In genomic region chr17:35873774-35874519, GRCm38 (mm10) we compare ENCODE assay signal across 8 mouse cellular contexts. TPM values are rescaled to one million over a fixed set of nuclear protein-coding genes. Genes with fewer than 3 reads are reported as not detected.
A peak's percentile ranks its signal among the peaks of the same experiment; 100 is the strongest.
DNase-seq lines count a peak whose midpoint lies in the region; ATAC-seq and TF ChIP-seq lines count a peak whose summit lies in the region.

No protein-coding gene starts in this region.

- no peaks in the 10 kb centered on the region for H3K27me3 ChIP-seq in forebrain, postnatal 0 days (ENCODE audit: insufficient read depth, low read length)
- H3K27me3 ChIP-seq in lung, postnatal 0 days (replicated peaks; ENCODE audit: insufficient read depth, low read length): no peaks in the 10 kb centered on the region

- intact Hi-C loops in heart, postnatal 36 days (cut with DNase I): loop anchor here (1.0 to 2.0 kb wide), 2 partner anchors 38 to 135 kb away; no protein-coding TSS in a partner anchor

- no peak overlapping the region for H3K9ac ChIP-seq in forebrain, postnatal 0 days
- H3K9ac ChIP-seq in lung, postnatal 0 days (replicated peaks; ENCODE audit: low read depth): no peak overlapping the region

- no peaks in the 10 kb centered on the region for H3K9me3 ChIP-seq in forebrain, postnatal 0 days (ENCODE audit: low read length)
- H3K9me3 ChIP-seq in lung, postnatal 0 days (ENCODE audit: low read length): no peaks in the 10 kb centered on the region

- 0 out of 2 replicates have a peak, but pooled peaks cover 12% of the 10 kb centered on the region for H3K36me3 ChIP-seq in forebrain, postnatal 0 days (ENCODE audit: insufficient read depth)
- H3K36me3 ChIP-seq in lung, postnatal 0 days (ENCODE audit: insufficient read depth, low read length): no peaks in the 10 kb centered on the region

- H3K4me3 ChIP-seq in forebrain, postnatal 0 days (ENCODE audit: low read depth, low read length): no peak overlapping the region
- no peak overlapping the region for H3K4me3 ChIP-seq in lung, postnatal 0 days (ENCODE audit: low read depth, low read length)

- TF ChIP-seq EP300 in lung, postnatal 0 days (IDR thresholded peaks at IDR 0.05): no peak

- peak; percentile 71 for ATAC-seq in forebrain, postnatal 0 days
- ATAC-seq in lung, postnatal 0 days: peak; percentile 26; the same call in 1 of the 2 replicates

- no peak overlapping the region for H3K27ac ChIP-seq in forebrain, postnatal 0 days (ENCODE audit: low read depth, low read length)
- H3K27ac ChIP-seq in lung, postnatal 0 days (ENCODE audit: low read length): no peak overlapping the region

- TF ChIP-seq CTCF in forebrain, postnatal 0 days (IDR thresholded peaks at IDR 0.05; ENCODE audit: low read depth): peak; percentile 93
- peak; percentile 98 for TF ChIP-seq CTCF in lung, postnatal 0 days (IDR thresholded peaks at IDR 0.05)

- H3K4me2 ChIP-seq in forebrain, postnatal 0 days (ENCODE audit: low read depth): no peak overlapping the region
- H3K4me2 ChIP-seq in lung, postnatal 0 days (replicated peaks; ENCODE audit: low read depth, low read length): no peak overlapping the region; the same call in 1 of the 2 replicates

- WGBS in forebrain, postnatal 0 days: 32% methylated on average over 21 of the region's 21 CpGs
- 31% methylated on average over 21 of the region's 21 CpGs for whole genome bisulfite sequencing in lung, postnatal 0 days

- peak; percentile 82 for DNase-seq in ES-CJ7 (ENCODE audit: low read depth, low spot score)
- DNase-seq in cerebellum, adult 18-20 months: peak; percentile 88 to 93
- peak; percentile 88 for DNase-seq in forebrain, postnatal 0 days
- peak; percentile 93 for DNase-seq in heart, postnatal 36 days
- DNase-seq in layer of hippocampus, postnatal 10 days (ENCODE audit: low spot score in 2 of 2): peak; percentile 90 to 93
- peak; percentile 89 for DNase-seq in lung, postnatal 0 days (ENCODE audit: low spot score)
- peak; percentile 89 for DNase-seq in ovary, postnatal 36 days (ENCODE audit: low spot score)
- peak; percentile 74 to 93 for DNase-seq in thymus, postnatal 10 days (ENCODE audit: low spot score in 2 of 2)

- 0 out of 2 replicates have a peak, but pooled peaks cover 11% of the 10 kb centered on the region for H3K4me1 ChIP-seq in forebrain, postnatal 0 days (ENCODE audit: insufficient read depth)
- peaks cover 2% of the 10 kb centered on the region; the same call in 1 of the 2 replicates for H3K4me1 ChIP-seq in lung, postnatal 0 days (ENCODE audit: insufficient read depth, low read depth, low read length)

RNA-seq across cellular contexts. Expression of gene Dhx16, which starts 5.7 kb away (rescaled TPM):
- 33.0 and 33.2 TPM in 2 replicates for total RNA-seq in forebrain, postnatal 0 days (2014; rRNA removed)
- polyA plus RNA-seq in forebrain, postnatal 0 days (2015; fragmentation: Nextera tagmentation; extraction: Ambion mirVana): 21.8 and 22.1 TPM in 2 replicates
- total RNA-seq in heart, postnatal 36 days (2021): 10 to 100 TPM; 19.2 to 22.2 TPM
- total RNA-seq in layer of hippocampus, postnatal 10 days (2021): 10 to 100 TPM; 26.1 to 36.5 TPM
- 22.3 and 25.8 TPM in 2 replicates for polyA plus RNA-seq in lung, postnatal 0 days (2015; fragmentation: Nextera tagmentation; extraction: Ambion mirVana)

RNA-seq across cellular contexts. Expression of gene Ppp1r18, which starts 8.6 kb away (rescaled TPM):
- 29.5 and 38.9 TPM in 2 replicates for total RNA-seq in forebrain, postnatal 0 days (2014; rRNA removed)
- polyA plus RNA-seq in forebrain, postnatal 0 days (2015; fragmentation: Nextera tagmentation; extraction: Ambion mirVana): 22.3 and 23.3 TPM in 2 replicates
- 10 to 100 TPM; 15.6 to 17.0 TPM for total RNA-seq in heart, postnatal 36 days (2021)
- total RNA-seq in layer of hippocampus, postnatal 10 days (2021): 10 to 100 TPM; 15.6 to 16.3 TPM
- 23.4 and 25.4 TPM in 2 replicates for polyA plus RNA-seq in lung, postnatal 0 days (2015; fragmentation: Nextera tagmentation; extraction: Ambion mirVana)

RNA-seq across cellular contexts. Expression of gene Nrm, which starts 12.8 kb away (rescaled TPM):
- 6.1 and 9.7 TPM in 2 replicates for total RNA-seq in forebrain, postnatal 0 days (2014; rRNA removed)
- polyA plus RNA-seq in forebrain, postnatal 0 days (2015; fragmentation: Nextera tagmentation; extraction: Ambion mirVana): 13.1 and 15.6 TPM in 2 replicates
- 1 to 10 TPM; 2.3 to 2.4 TPM for total RNA-seq in heart, postnatal 36 days (2021)
- 1 to 10 TPM; 5.2 to 5.7 TPM for total RNA-seq in layer of hippocampus, postnatal 10 days (2021)
- polyA plus RNA-seq in lung, postnatal 0 days (2015; fragmentation: Nextera tagmentation; extraction: Ambion mirVana): 21.4 and 22.9 TPM in 2 replicates

RNA-seq across cellular contexts. Expression of gene 2310061I04Rik, which starts 23.3 kb away (rescaled TPM):
- total RNA-seq in forebrain, postnatal 0 days (2014; rRNA removed): 31.6 and 32.8 TPM in 2 replicates
- polyA plus RNA-seq in forebrain, postnatal 0 days (2015; fragmentation: Nextera tagmentation; extraction: Ambion mirVana): 56.7 and 66.3 TPM in 2 replicates
- total RNA-seq in heart, postnatal 36 days (2021): 100 to 1,000 TPM; 109 to 112 TPM
- total RNA-seq in layer of hippocampus, postnatal 10 days (2021): 10 to 100 TPM; 69.4 to 77.2 TPM
- polyA plus RNA-seq in lung, postnatal 0 days (2015; fragmentation: Nextera tagmentation; extraction: Ambion mirVana): 15.9 and 18.5 TPM in 2 replicates

RNA-seq across cellular contexts. Expression of gene Mdc1, which starts 32.6 kb away (rescaled TPM):
- total RNA-seq in forebrain, postnatal 0 days (2014; rRNA removed): 15.3 and 20.4 TPM in 2 replicates
- 3.0 and 4.4 TPM in 2 replicates for polyA plus RNA-seq in forebrain, postnatal 0 days (2015; fragmentation: Nextera tagmentation; extraction: Ambion mirVana)
- 10 to 100 TPM; 12.2 to 14.2 TPM for total RNA-seq in heart, postnatal 36 days (2021)
- 10 to 100 TPM; 15.8 to 16.2 TPM for total RNA-seq in layer of hippocampus, postnatal 10 days (2021)
- 2.8 and 3.1 TPM in 2 replicates for polyA plus RNA-seq in lung, postnatal 0 days (2015; fragmentation: Nextera tagmentation; extraction: Ambion mirVana)
